Mouse (Mus musculus): ENCODE data around the gene Caprin2. TPM values are rescaled to one million over a fixed set of nuclear protein-coding genes. Genes with fewer than 3 reads are reported as not detected.

The Caprin2 gene
- polyA plus RNA-seq, 2 experiments, result 3.1 to 8.0 TPM

- no peaks in the 10 kb centered on the region for H3K9me3 ChIP-seq (ENCODE audit: control insufficient read depth, low read length)
- no peak overlapping the region for H3K4me2 ChIP-seq (ENCODE audit: low read depth)
- H3K4me3 ChIP-seq (ENCODE audit: insufficient read depth in 1 of 2, low read depth in 2 of 2, low read length in 2 of 2), result no peak overlapping the region
- no peak for ATAC-seq (ENCODE audit: insufficient read depth)
- no peak overlapping the region for H3K27ac ChIP-seq
- no peaks in the 10 kb centered on the region for H3K27me3 ChIP-seq (ENCODE audit: control insufficient read depth, insufficient read depth, low read length)
- WGBS (ENCODE audit: insufficient replicate concordance), result 86% methylated on average over 4 of the region's 4 CpGs
- no peak overlapping the region for H3K9ac ChIP-seq (replicated peaks)
- TF ChIP-seq CTCF (IDR thresholded peaks at IDR 0.05; ENCODE audit: low read depth), result peak; percentile 34; the same call in 1 of the 2 replicates
- TF ChIP-seq EP300 (IDR thresholded peaks at IDR 0.05; ENCODE audit: low read depth), result no peak
- H3K36me3 ChIP-seq (replicated peaks; ENCODE audit: control insufficient read depth, insufficient read depth, low read depth), result peaks cover 12% of the 10 kb centered on the region
- DNase-seq (ENCODE audit: low read depth in 3 of 3, low spot score in 3 of 3), result no peak
- H3K4me1 ChIP-seq (replicated peaks; ENCODE audit: control insufficient read depth in 2 of 2, insufficient read depth in 2 of 2, low read length in 1 of 2), result no peaks in the 10 kb centered on the region
These were observed 96.3 kb downstream of the Caprin2 start for GRCm38 (mm10) chr6:148799773-148800172.

GRCm38 (mm10) chr6:148795145-148795544 lies 100.9 kb downstream of the Caprin2 start:
- no peak overlapping the region for H3K9ac ChIP-seq (replicated peaks)
- no peak overlapping the region for H3K4me3 ChIP-seq (ENCODE audit: insufficient read depth in 1 of 2, low read depth in 2 of 2, low read length in 2 of 2)
- WGBS (ENCODE audit: insufficient replicate concordance), result 64% methylated on average over 2 of the region's 2 CpGs
- H3K27me3 ChIP-seq (ENCODE audit: control insufficient read depth, insufficient read depth, low read length), result no peaks in the 10 kb centered on the region
- no peaks in the 10 kb centered on the region for H3K4me1 ChIP-seq (replicated peaks; ENCODE audit: control insufficient read depth in 2 of 2, insufficient read depth in 2 of 2, low read length in 1 of 2)
- TF ChIP-seq CTCF (IDR thresholded peaks at IDR 0.05; ENCODE audit: low read depth), result no peak
- no peak for TF ChIP-seq EP300 (IDR thresholded peaks at IDR 0.05; ENCODE audit: low read depth)
- no peak overlapping the region for H3K27ac ChIP-seq
- H3K4me2 ChIP-seq (ENCODE audit: low read depth), result no peak overlapping the region
- H3K9me3 ChIP-seq (ENCODE audit: control insufficient read depth, low read length), result no peaks in the 10 kb centered on the region
- peaks cover 8% of the 10 kb centered on the region; the same call in 1 of the 2 replicates for H3K36me3 ChIP-seq (replicated peaks; ENCODE audit: control insufficient read depth, insufficient read depth, low read depth)
- ATAC-seq (ENCODE audit: insufficient read depth) (no peak), DNase-seq (ENCODE audit: low read depth in 3 of 3, low spot score in 3 of 3) (no peak)

Other genes starting within 250 kb of the Caprin2 start
- gene Ipo8, start 64.8 kb downstream of the Caprin2 start, polyA plus RNA-seq (2012; rRNA removed), result 3.5 and 5.0 TPM in 2 replicates
- gene Ipo8, start 64.8 kb downstream of the Caprin2 start, polyA plus RNA-seq (2014; fragmentation: Nextera tagmentation; extraction: Ambion mirVana), result 4.8 and 5.5 TPM in 2 replicates
- 5.1 and 7.5 TPM in 2 replicates for gene Sinhcaf, start 50.2 kb upstream of the Caprin2 start, polyA plus RNA-seq (2012; rRNA removed)
- gene Sinhcaf, start 50.2 kb upstream of the Caprin2 start, polyA plus RNA-seq (2014; fragmentation: Nextera tagmentation; extraction: Ambion mirVana), result 15.1 and 16.6 TPM in 2 replicates
- gene Dennd5b, start 205.4 kb upstream of the Caprin2 start, polyA plus RNA-seq (2012; rRNA removed), result 1.8 and 2.3 TPM in 2 replicates
- 3.1 and 3.3 TPM in 2 replicates for gene Dennd5b, start 205.4 kb upstream of the Caprin2 start, polyA plus RNA-seq (2014; fragmentation: Nextera tagmentation; extraction: Ambion mirVana)
- not detected in 2 replicates for gene Gm10203, start 233.9 kb upstream of the Caprin2 start, polyA plus RNA-seq (2012; rRNA removed)
- gene Gm10203, start 233.9 kb upstream of the Caprin2 start, polyA plus RNA-seq (2014; fragmentation: Nextera tagmentation; extraction: Ambion mirVana), result not detected in 2 replicates
- 6.0 and 7.8 TPM in 2 replicates for gene Etfbkmt, start 243.6 kb upstream of the Caprin2 start, polyA plus RNA-seq (2012; rRNA removed)
- 10.7 and 11.6 TPM in 2 replicates for gene Etfbkmt, start 243.6 kb upstream of the Caprin2 start, polyA plus RNA-seq (2014; fragmentation: Nextera tagmentation; extraction: Ambion mirVana)